Mouse (Mus musculus) brain, embryonic 14.5 days (tissue): ENCODE data around the gene Bmper.

Source experiments
- CTCF ChIP-seq: fragments of 200-500 bp; IDR thresholded peaks from 2 replicates; pipeline ENCODE4 v1.5.1; 2012; ENCODE audit warnings: inconsistent platforms, mild to moderate bottlenecking, moderate library complexity, borderline replicate concordance; ENCODE audit not compliant: insufficient read depth, insufficient read length; ENCODE audit errors: extremely low read depth
- POLR2A ChIP-seq: fragments of 200-500 bp; IDR thresholded peaks from 2 replicates; pipeline ENCODE4 v1.6.1; 2012; ENCODE audit warnings: mild to moderate bottlenecking, inconsistent platforms, borderline replicate concordance; ENCODE audit not compliant: poor library complexity, insufficient read depth, insufficient read length, severe bottlenecking; ENCODE audit errors: extremely low read depth

DNA sequence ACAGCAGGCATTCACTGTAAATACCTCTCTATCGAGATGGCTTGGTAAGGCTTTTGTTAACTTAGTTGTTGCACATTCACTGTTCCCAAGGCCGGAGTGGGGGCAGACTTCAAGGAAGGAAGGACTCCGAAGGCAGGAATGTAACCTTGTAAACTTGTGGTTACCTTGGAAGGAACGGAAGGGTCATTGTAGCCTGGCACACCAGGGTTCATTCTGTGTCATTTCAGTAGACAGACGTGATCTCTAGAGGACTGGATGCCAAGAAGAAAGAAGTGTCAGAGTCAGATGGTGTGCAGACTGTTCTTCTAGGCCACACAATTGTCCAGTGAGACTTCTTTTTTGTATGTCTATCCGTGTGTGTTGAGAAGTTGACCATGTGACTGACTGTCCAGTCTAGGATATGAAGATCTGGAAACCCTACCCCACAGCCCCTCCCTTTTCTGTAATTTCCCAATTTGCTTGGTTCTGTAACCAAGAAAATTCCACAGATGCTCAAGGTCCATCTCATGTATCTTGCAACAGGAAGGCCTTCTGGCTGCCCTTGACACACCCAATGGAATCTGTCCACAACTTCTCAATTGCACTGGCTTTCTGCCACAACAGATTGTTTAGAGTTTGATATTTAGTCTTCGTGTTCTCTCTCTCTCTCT, 242.2 kb downstream of the Bmper start:
- TF ChIP-seq CTCF: no peak
- TF ChIP-seq POLR2A: no peak
